In the genomic region with DNA sequence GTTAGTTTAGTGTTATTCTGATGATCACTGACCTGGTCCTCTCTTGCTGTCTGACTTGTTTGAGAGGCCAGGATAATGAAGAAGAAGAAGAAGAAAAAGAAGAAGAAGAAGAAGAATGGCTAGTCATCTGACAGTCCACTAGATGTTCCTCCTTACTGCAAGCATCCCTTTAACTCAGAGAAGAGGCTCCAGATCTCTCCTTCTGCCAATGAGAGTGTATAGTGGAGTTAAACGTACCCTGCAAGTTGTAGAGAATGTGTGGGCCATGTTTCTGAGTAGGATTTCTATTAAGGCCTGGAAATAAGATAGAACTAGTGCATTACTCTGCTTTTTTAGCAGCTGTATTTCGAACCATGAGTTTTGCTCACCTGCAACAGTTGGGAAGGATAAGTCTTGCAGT, we compare ENCODE assay signal across 10 mouse cellular contexts. TPM values are rescaled to one million over a fixed set of nuclear protein-coding genes. Genes with fewer than 3 reads are reported as not detected.
DNase-seq lines count a peak whose midpoint lies in the region; ATAC-seq and TF ChIP-seq lines count a peak whose summit lies in the region.
"Had no signal": no experiment of that assay in that cellular context is flagged by ENCODE, and none has a peak within 500 bp of the region (broad histone marks: within the 10 kb centered on the region; RNA-seq: fewer than 3 reads in every experiment).

No protein-coding gene starts in this region.

- no peaks in the 10 kb centered on the region for H3K36me3 ChIP-seq in kidney, postnatal 0 days (ENCODE audit: insufficient read depth, low read length)
- H3K36me3 ChIP-seq in hindbrain, embryonic 16.5 days (ENCODE audit: control insufficient read depth, insufficient read depth, low read length) = 0 out of 2 replicates have a peak, but pooled peaks cover 2% of the 10 kb centered on the region
- no peaks in the 10 kb centered on the region for H3K36me3 ChIP-seq in midbrain, embryonic 16.5 days (ENCODE audit: control insufficient read depth, insufficient read depth, low read length)

- H3K9ac ChIP-seq in kidney, postnatal 0 days (ENCODE audit: low read depth, low read length) = peak overlapping the region; percentile 100
- H3K9ac ChIP-seq in hindbrain, embryonic 16.5 days (ENCODE audit: low read depth, low read length) = peak overlapping the region; percentile 13
- peak overlapping the region; percentile 100 for H3K9ac ChIP-seq in midbrain, embryonic 16.5 days (ENCODE audit: low read depth, low read length)

- peaks cover 3% of the 10 kb centered on the region for H3K4me1 ChIP-seq in kidney, postnatal 0 days (replicated peaks; ENCODE audit: insufficient read depth, low read length)
- H3K4me1 ChIP-seq in hindbrain, embryonic 16.5 days (ENCODE audit: control insufficient read depth, insufficient read depth, low read depth, low read length) = peaks cover 21% of the 10 kb centered on the region
- peaks cover 33% of the 10 kb centered on the region for H3K4me1 ChIP-seq in midbrain, embryonic 16.5 days (ENCODE audit: control insufficient read depth, insufficient read depth, low read length)

- ATAC-seq in kidney, postnatal 0 days (replicated peaks; ENCODE audit: low FRiP score, low read depth) = no peak
- ATAC-seq in hindbrain, embryonic 16.5 days = no peak
- no peak for ATAC-seq in midbrain, embryonic 16.5 days
- no peak for ATAC-seq in monocyte, adult 5-6 weeks (replicated peaks; ENCODE audit: insufficient number of reproducible peaks, low FRiP score, low TSS enrichment, poor library complexity, severe bottlenecking)

- peak overlapping the region; percentile 76 for H3K4me2 ChIP-seq in kidney, postnatal 0 days (ENCODE audit: low read length)
- peak overlapping the region; percentile 74 for H3K4me2 ChIP-seq in hindbrain, embryonic 16.5 days (ENCODE audit: low read length)
- H3K4me2 ChIP-seq in midbrain, embryonic 16.5 days (ENCODE audit: low read length) = peak overlapping the region; percentile 77

- TF ChIP-seq POLR2A in brain, embryonic 14.5 days (IDR thresholded peaks at IDR 0.05; ENCODE audit: borderline replicate concordance, extremely low read depth, insufficient read depth, insufficient read length, poor library complexity, severe bottlenecking) = no peak

- H3K4me3 ChIP-seq in kidney, postnatal 0 days (replicated peaks; ENCODE audit: low read depth, low read length) = peak overlapping the region; percentile 97
- H3K4me3 ChIP-seq in hindbrain, embryonic 16.5 days (ENCODE audit: low read length) = peak overlapping the region; percentile 98
- H3K4me3 ChIP-seq in midbrain, embryonic 16.5 days (ENCODE audit: low read depth, low read length) = peak overlapping the region; percentile 92

- DNase-seq in kidney, postnatal 0 days (ENCODE audit: low spot score) = no peak
- no peak for DNase-seq in kidney, postnatal 4 days
- DNase-seq in brain, embryonic 14.5 days (ENCODE audit: low read depth) = peak; percentile 11
- no peak for DNase-seq in right cerebral cortex, postnatal 10 days (ENCODE audit: low spot score in 2 of 2)
- DNase-seq in T-cell, adult 2 months (ENCODE audit: low spot score) = no peak
- DNase-seq: layer of hippocampus, postnatal 36 days; thymus, adult 2 months had no signal

- 37% methylated on average over 2 of the region's 2 CpGs for WGBS in kidney, postnatal 0 days
- 43% methylated on average over 2 of the region's 2 CpGs for WGBS in hindbrain, embryonic 16.5 days
- 45% methylated on average over 2 of the region's 2 CpGs for WGBS in midbrain, embryonic 16.5 days

- H3K27me3 ChIP-seq in kidney, postnatal 0 days (ENCODE audit: insufficient read depth, low read length) = no peaks in the 10 kb centered on the region
- no peaks in the 10 kb centered on the region for H3K27me3 ChIP-seq in hindbrain, embryonic 16.5 days (replicated peaks; ENCODE audit: control insufficient read depth, insufficient read depth, low read length)
- no peaks in the 10 kb centered on the region for H3K27me3 ChIP-seq in midbrain, embryonic 16.5 days (ENCODE audit: control insufficient read depth, insufficient read depth, low read depth, low read length)

- TF ChIP-seq CTCF in kidney, postnatal 0 days (IDR thresholded peaks at IDR 0.05; ENCODE audit: low read depth) = no peak
- TF ChIP-seq CTCF in brain, embryonic 14.5 days (IDR thresholded peaks at IDR 0.05; ENCODE audit: borderline replicate concordance, extremely low read depth, insufficient read depth, insufficient read length) = no peak

- H3K27ac ChIP-seq in kidney, postnatal 0 days = no peak overlapping the region
- H3K27ac ChIP-seq in hindbrain, embryonic 16.5 days (ENCODE audit: low read depth, low read length) = no peak overlapping the region
- 0 out of 2 replicates have a peak overlapping the region, but pooled peaks have one; percentile 100 for H3K27ac ChIP-seq in midbrain, embryonic 16.5 days (ENCODE audit: low read length)

- no peaks in the 10 kb centered on the region for H3K9me3 ChIP-seq in kidney, postnatal 0 days (replicated peaks; ENCODE audit: low read length)
- no peaks in the 10 kb centered on the region for H3K9me3 ChIP-seq in hindbrain, embryonic 16.5 days (ENCODE audit: control insufficient read depth, low read length)
- no peaks in the 10 kb centered on the region for H3K9me3 ChIP-seq in midbrain, embryonic 16.5 days (replicated peaks; ENCODE audit: control insufficient read depth, low read length, poor library complexity, severe bottlenecking)

RNA-seq across cellular contexts. Expression of gene Ep300, which starts 2.5 kb away (rescaled TPM):
- 9.4 and 11.2 TPM in 2 replicates for polyA plus RNA-seq in kidney, postnatal 0 days (2015; fragmentation: Nextera tagmentation; extraction: Ambion mirVana)
- 33.5 and 64.0 TPM in 2 replicates for polyA plus RNA-seq in brain, embryonic 14.5 days (2012; rRNA removed)
- 17.3 and 21.4 TPM in 2 replicates for polyA plus RNA-seq in hindbrain, embryonic 16.5 days (2015; fragmentation: Nextera tagmentation; extraction: Ambion mirVana)
- polyA plus RNA-seq in midbrain, embryonic 16.5 days (2015; fragmentation: Nextera tagmentation; extraction: Ambion mirVana) = 18.9 and 21.2 TPM in 2 replicates
- 62.5 to 122 TPM (median 65.7 TPM) in 3 replicates for total RNA-seq in monocyte, adult 5-6 weeks (2017)

Comparison
In these comparisons a context has a peak if more than half of its experiments do, and no peak if none do; other contexts are left out.
1. H3K9ac ChIP-seq: peak in every context shown above with its lines; median percentile 100 in kidney, postnatal 0 days; 100 in midbrain, embryonic 16.5 days; 13 in hindbrain, embryonic 16.5 days.